Mouse (Mus musculus): ENCODE data around the gene Sdk2. TPM values are rescaled to one million over a fixed set of nuclear protein-coding genes. Genes with fewer than 3 reads are reported as not detected.

Gene Sdk2
- polyA plus RNA-seq, 1 experiment, result 3.0 TPM

- Histone ChIP-seq H3K4me3 (ENCODE audit: extremely low read depth, insufficient read depth, insufficient read length) (no peak overlapping the region), H3K27me3 (ENCODE audit: control insufficient read depth, insufficient read depth, low read length) (no peaks in the 10 kb centered on the region), H3K4me1 (ENCODE audit: control insufficient read depth, insufficient read depth, insufficient read length) (no peaks in the 10 kb centered on the region), H3K27ac (ENCODE audit: insufficient read depth, low read length) (no peak overlapping the region), H3K36me3 (ENCODE audit: control insufficient read depth, insufficient read depth, low read length) (no peaks in the 10 kb centered on the region)
- TF ChIP-seq POLR2A (IDR thresholded peaks at IDR 0.05; ENCODE audit: low read depth, low read length) (no peak), CTCF (IDR thresholded peaks at IDR 0.05; ENCODE audit: extremely low read depth, insufficient read depth, insufficient read length, insufficient replicate concordance) (no peak)
- 84% methylated on average over 10 of the region's 10 CpGs for WGBS
- no peak for DNase-seq (ENCODE audit: low read depth in 1 of 2, low spot score in 2 of 2)
Observed at GRCm38 (mm10) chr11:114031491-114031890, 35.4 kb downstream of the Sdk2 start.

- Histone ChIP-seq H3K27me3 (ENCODE audit: control insufficient read depth, insufficient read depth, low read length) (no peaks in the 10 kb centered on the region), H3K27ac (ENCODE audit: insufficient read depth, low read length) (no peak overlapping the region), H3K4me1 (ENCODE audit: control insufficient read depth, insufficient read depth, insufficient read length) (no peaks in the 10 kb centered on the region), H3K36me3 (ENCODE audit: control insufficient read depth, insufficient read depth, low read length) (no peaks in the 10 kb centered on the region), H3K4me3 (ENCODE audit: extremely low read depth, insufficient read depth, insufficient read length) (no peak overlapping the region)
- no peak for DNase-seq (ENCODE audit: low read depth in 1 of 2, low spot score in 2 of 2)
- no peak for TF ChIP-seq CTCF (IDR thresholded peaks at IDR 0.05; ENCODE audit: extremely low read depth, insufficient read depth, insufficient read length, insufficient replicate concordance)
- no peak for TF ChIP-seq POLR2A (IDR thresholded peaks at IDR 0.05; ENCODE audit: low read depth, low read length)
- 80% methylated on average over 7 of the region's 7 CpGs for WGBS
Observed at GRCm38 (mm10) chr11:114030214-114030613, 36.6 kb downstream of the Sdk2 start.

GRCm38 (mm10) chr11:114028512-114028911, 38.3 kb downstream of the Sdk2 start:
- Histone ChIP-seq H3K27ac (ENCODE audit: insufficient read depth, low read length) (no peak overlapping the region), H3K4me3 (ENCODE audit: extremely low read depth, insufficient read depth, insufficient read length) (no peak overlapping the region), H3K36me3 (ENCODE audit: control insufficient read depth, insufficient read depth, low read length) (no peaks in the 10 kb centered on the region), H3K4me1 (ENCODE audit: control insufficient read depth, insufficient read depth, insufficient read length) (no peaks in the 10 kb centered on the region), H3K27me3 (ENCODE audit: control insufficient read depth, insufficient read depth, low read length) (no peaks in the 10 kb centered on the region)
- DNase-seq (ENCODE audit: low read depth in 1 of 2, low spot score in 2 of 2), result no peak
- WGBS, result 60% methylated on average over 6 of the region's 6 CpGs
- no peak for TF ChIP-seq POLR2A (IDR thresholded peaks at IDR 0.05; ENCODE audit: low read depth, low read length)
- no peak for TF ChIP-seq CTCF (IDR thresholded peaks at IDR 0.05; ENCODE audit: extremely low read depth, insufficient read depth, insufficient read length, insufficient replicate concordance)

GRCm38 (mm10) chr11:114028021-114028420, 38.8 kb downstream of the Sdk2 start:
- no peak overlapping the region for H3K27ac ChIP-seq (ENCODE audit: insufficient read depth, low read length)
- TF ChIP-seq POLR2A (IDR thresholded peaks at IDR 0.05; ENCODE audit: low read depth, low read length), result no peak
- no peak overlapping the region for H3K4me3 ChIP-seq (ENCODE audit: extremely low read depth, insufficient read depth, insufficient read length)
- H3K4me1 ChIP-seq (ENCODE audit: control insufficient read depth, insufficient read depth, insufficient read length), result no peaks in the 10 kb centered on the region
- no peak for DNase-seq (ENCODE audit: low read depth in 1 of 2, low spot score in 2 of 2)
- WGBS, result 49% methylated on average over 6 of the region's 6 CpGs
- H3K27me3 ChIP-seq (ENCODE audit: control insufficient read depth, insufficient read depth, low read length), result no peaks in the 10 kb centered on the region
- H3K36me3 ChIP-seq (ENCODE audit: control insufficient read depth, insufficient read depth, low read length), result no peaks in the 10 kb centered on the region

- no peak for DNase-seq (ENCODE audit: low read depth in 1 of 2, low spot score in 2 of 2)
- WGBS, result 76% methylated on average over 2 of the region's 2 CpGs
- H3K27me3 ChIP-seq (ENCODE audit: control insufficient read depth, insufficient read depth, low read length), result no peaks in the 10 kb centered on the region
- no peaks in the 10 kb centered on the region for H3K4me1 ChIP-seq (ENCODE audit: control insufficient read depth, insufficient read depth, insufficient read length)
- H3K36me3 ChIP-seq (ENCODE audit: control insufficient read depth, insufficient read depth, low read length), result no peaks in the 10 kb centered on the region
- no peak overlapping the region for H3K4me3 ChIP-seq (ENCODE audit: extremely low read depth, insufficient read depth, insufficient read length)
- no peak overlapping the region for H3K27ac ChIP-seq (ENCODE audit: insufficient read depth, low read length)
- TF ChIP-seq CTCF (IDR thresholded peaks at IDR 0.05; ENCODE audit: extremely low read depth, insufficient read depth, insufficient read length, insufficient replicate concordance), result no peak
- TF ChIP-seq POLR2A (IDR thresholded peaks at IDR 0.05; ENCODE audit: low read depth, low read length), result no peak
Observed at GRCm38 (mm10) chr11:114025056-114025455, 41.8 kb downstream of the Sdk2 start.

- H3K27ac ChIP-seq (ENCODE audit: insufficient read depth, low read length), result no peak overlapping the region
- no peaks in the 10 kb centered on the region for H3K4me1 ChIP-seq (ENCODE audit: control insufficient read depth, insufficient read depth, insufficient read length)
- TF ChIP-seq CTCF (IDR thresholded peaks at IDR 0.05; ENCODE audit: extremely low read depth, insufficient read depth, insufficient read length, insufficient replicate concordance) (no peak), POLR2A (IDR thresholded peaks at IDR 0.05; ENCODE audit: low read depth, low read length) (no peak)
- no peak overlapping the region for H3K4me3 ChIP-seq (ENCODE audit: extremely low read depth, insufficient read depth, insufficient read length)
- no peaks in the 10 kb centered on the region for H3K36me3 ChIP-seq (ENCODE audit: control insufficient read depth, insufficient read depth, low read length)
- DNase-seq (ENCODE audit: low read depth in 1 of 2, low spot score in 2 of 2), result no peak
- H3K27me3 ChIP-seq (ENCODE audit: control insufficient read depth, insufficient read depth, low read length), result no peaks in the 10 kb centered on the region
- 22% methylated on average over 1 of the region's 1 CpGs for WGBS
Observed at GRCm38 (mm10) chr11:114023965-114024364, 42.9 kb downstream of the Sdk2 start.

- DNase-seq (ENCODE audit: low read depth in 1 of 2, low spot score in 2 of 2), result no peak
- WGBS, result 84% methylated on average over 4 of the region's 4 CpGs
- H3K36me3 ChIP-seq (ENCODE audit: control insufficient read depth, insufficient read depth, low read length), result no peaks in the 10 kb centered on the region
Observed at GRCm38 (mm10) chr11:114022166-114022565, 44.7 kb downstream of the Sdk2 start.

More at GRCm38 (mm10) chr11:114022166-114022565, 44.7 kb downstream of the Sdk2 start:
- Histone ChIP-seq H3K27me3 (ENCODE audit: control insufficient read depth, insufficient read depth, low read length) (no peaks in the 10 kb centered on the region), H3K27ac (ENCODE audit: insufficient read depth, low read length) (no peak overlapping the region), H3K4me3 (ENCODE audit: extremely low read depth, insufficient read depth, insufficient read length) (no peak overlapping the region), H3K4me1 (ENCODE audit: control insufficient read depth, insufficient read depth, insufficient read length) (no peaks in the 10 kb centered on the region)
- TF ChIP-seq POLR2A (IDR thresholded peaks at IDR 0.05; ENCODE audit: low read depth, low read length), result no peak
